Mouse (Mus musculus) limb, embryonic 10.5 days (tissue): ENCODE measurements around the gene Exph5. TPM values are rescaled to one million over a fixed set of nuclear protein-coding genes. Genes with fewer than 3 reads are reported as not detected.

Source experiments
- DNase-seq: peaks from one replicate; pipeline ENCODE4 v3.0.0-alpha.2; 2017; ENCODE audit warnings: low spot score
- H3K27ac ChIP-seq: fragments of 300-500 bp; sonication (generic); 2 replicates; pipeline ENCODE4 v1.5.1; 2016; ENCODE audit warnings: mild to moderate bottlenecking
- H3K27me3 ChIP-seq: fragments of 300-500 bp; sonication (generic); 2 replicates; pipeline ENCODE4 v1.6.1; 2016; ENCODE audit warnings: low read depth, mild to moderate bottlenecking; ENCODE audit not compliant: poor library complexity, severe bottlenecking
- H3K36me3 ChIP-seq: fragments of 300-500 bp; sonication (generic); 2 replicates; pipeline ENCODE4 v1.6.1; 2016; ENCODE audit warnings: mild to moderate bottlenecking, moderate library complexity
- H3K4me1 ChIP-seq: fragments of 300-500 bp; sonication (generic); 2 replicates; pipeline ENCODE4 v1.6.1; 2016
- H3K4me3 ChIP-seq: fragments of 300-500 bp; sonication (generic); 2 replicates; pipeline ENCODE4 v1.5.1; 2016; ENCODE audit warnings: mild to moderate bottlenecking, moderate library complexity
- H3K9me3 ChIP-seq: fragments of 300-500 bp; sonication (generic); replicated peaks from 2 replicates; pipeline ENCODE4 v1.6.1; 2016; ENCODE audit warnings: mild to moderate bottlenecking
- WGBS: fragments of 180-500 bp; shearing (Covaris S2); methylation state at CpG from one replicate; pipeline ENCODE4 v1.1.7; 2016; 5-methylcytosine and 5-hydroxymethylcytosine counted together
- polyA plus RNA-seq: library from polyadenylated mRNA; unstranded; fragments of >200 nt; fragmentation: Nextera tagmentation; extraction: Ambion mirVana; gene quantifications from 2 replicates; pipeline ENCODE4 v1.2.1, GENCODE M21; 2016

Exph5 gene
- polyA plus RNA-seq, 1 experiment from 2014 or later: 1.2 TPM

GRCm38 (mm10) chr9:53276381-53276780 is 25.1 kb upstream of the Exph5 start:
- Histone ChIP-seq H3K27ac (no peak overlapping the region), H3K27me3 (no peaks in the 10 kb centered on the region), H3K4me1 (peaks cover 7% of the 10 kb centered on the region; the same call in 1 of the 2 replicates), H3K4me3 (no peak overlapping the region), H3K9me3 (no peaks in the 10 kb centered on the region), H3K36me3 (no peaks in the 10 kb centered on the region)
- WGBS: 82% methylated on average over 1 of the region's 1 CpGs
- no peak for DNase-seq

- no peak for DNase-seq
- WGBS: 95% methylated on average over 2 of the region's 2 CpGs
- no peaks in the 10 kb centered on the region for H3K27me3 ChIP-seq
- no peaks in the 10 kb centered on the region for H3K36me3 ChIP-seq
- no peaks in the 10 kb centered on the region for H3K4me1 ChIP-seq
- no peak overlapping the region for H3K4me3 ChIP-seq
- H3K9me3 ChIP-seq: no peaks in the 10 kb centered on the region
- H3K27ac ChIP-seq: no peak overlapping the region
These were observed 22.5 kb upstream of the Exph5 start for GRCm38 (mm10) chr9:53278997-53279396.

DNA sequence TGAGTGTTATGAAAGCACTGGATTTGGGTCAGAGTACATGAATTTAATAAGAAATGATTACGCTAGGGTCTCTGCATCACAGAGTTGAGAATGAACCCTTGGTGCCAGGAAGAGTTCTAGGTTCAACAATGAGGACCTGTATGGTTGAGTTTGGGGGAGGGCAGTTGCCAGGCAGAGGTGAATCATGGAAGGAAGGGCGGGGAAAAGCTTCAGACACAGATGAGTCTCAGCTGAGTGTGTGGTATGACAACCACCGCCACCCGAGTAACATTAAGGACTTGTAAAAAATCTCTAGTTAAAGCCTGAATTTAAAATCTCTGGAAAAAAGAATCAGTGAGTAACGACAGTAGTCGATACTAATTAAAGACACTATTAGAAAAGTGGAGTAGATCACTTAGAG is 14.7 kb upstream of the Exph5 start:
- H3K27ac ChIP-seq: no peak overlapping the region

GRCm38 (mm10) chr9:53290006-53290405 is 11.5 kb upstream of the Exph5 start:
- no peak for DNase-seq
- no peaks in the 10 kb centered on the region for H3K27me3 ChIP-seq
- H3K9me3 ChIP-seq: no peaks in the 10 kb centered on the region
- no peak overlapping the region for H3K27ac ChIP-seq
- no peak overlapping the region for H3K4me3 ChIP-seq
- H3K36me3 ChIP-seq: no peaks in the 10 kb centered on the region
- no peaks in the 10 kb centered on the region for H3K4me1 ChIP-seq
- WGBS: 84% methylated on average over 3 of the region's 3 CpGs

More for the DNA sequence above, 14.7 kb upstream of the Exph5 start:
- Histone ChIP-seq H3K4me1 (no peaks in the 10 kb centered on the region), H3K4me3 (no peak overlapping the region), H3K9me3 (no peaks in the 10 kb centered on the region), H3K27me3 (no peaks in the 10 kb centered on the region), H3K36me3 (no peaks in the 10 kb centered on the region)
- DNase-seq: no peak
- 84% methylated on average over 6 of the region's 6 CpGs for WGBS

GRCm38 (mm10) chr9:53292833-53293232 is 8.6 kb upstream of the Exph5 start:
- Histone ChIP-seq H3K27ac (no peak overlapping the region), H3K4me1 (no peaks in the 10 kb centered on the region), H3K27me3 (no peaks in the 10 kb centered on the region), H3K4me3 (no peak overlapping the region), H3K9me3 (no peaks in the 10 kb centered on the region), H3K36me3 (no peaks in the 10 kb centered on the region)
- no peak for DNase-seq

GRCm38 (mm10) chr9:53301801-53302311 is 386 bp downstream of the Exph5 start:
- DNase-seq: peak; percentile 38
- H3K27ac ChIP-seq: no peak overlapping the region
- H3K27me3 ChIP-seq: peaks cover 29% of the 10 kb centered on the region
- peaks cover 11% of the 10 kb centered on the region for H3K4me1 ChIP-seq
- no peaks in the 10 kb centered on the region for H3K9me3 ChIP-seq
- peak overlapping the region; percentile 47 for H3K4me3 ChIP-seq
- no peaks in the 10 kb centered on the region for H3K36me3 ChIP-seq
- WGBS: 3% methylated on average over 19 of the region's 19 CpGs

DNA sequence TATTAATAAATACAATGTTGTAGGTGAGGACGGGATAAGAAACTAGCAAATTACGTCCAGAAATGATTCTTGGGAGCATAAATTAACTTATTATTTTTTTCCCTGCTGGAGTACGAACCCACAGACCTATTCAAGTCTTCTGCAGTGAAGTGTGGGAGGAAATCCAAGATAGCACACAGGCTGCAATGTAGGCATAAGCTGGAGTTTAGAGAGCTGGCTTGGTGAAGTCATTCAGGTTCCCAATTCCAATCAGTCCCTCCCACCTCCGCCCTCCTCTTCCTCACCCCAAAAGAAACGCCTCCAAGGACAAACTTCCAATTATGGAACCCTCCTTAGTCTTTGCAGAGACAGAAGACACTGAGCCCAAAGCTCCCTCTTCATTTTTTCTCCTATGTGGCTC is 945 bp downstream of the Exph5 start:
- H3K27me3 ChIP-seq: peaks cover 29% of the 10 kb centered on the region
- WGBS: 55% methylated on average over 5 of the region's 5 CpGs
- peaks cover 11% of the 10 kb centered on the region for H3K4me1 ChIP-seq
- H3K9me3 ChIP-seq: no peaks in the 10 kb centered on the region
- DNase-seq: no peak
- H3K36me3 ChIP-seq: no peaks in the 10 kb centered on the region
- no peak overlapping the region for H3K27ac ChIP-seq
- peak overlapping the region; percentile 47 for H3K4me3 ChIP-seq

DNA sequence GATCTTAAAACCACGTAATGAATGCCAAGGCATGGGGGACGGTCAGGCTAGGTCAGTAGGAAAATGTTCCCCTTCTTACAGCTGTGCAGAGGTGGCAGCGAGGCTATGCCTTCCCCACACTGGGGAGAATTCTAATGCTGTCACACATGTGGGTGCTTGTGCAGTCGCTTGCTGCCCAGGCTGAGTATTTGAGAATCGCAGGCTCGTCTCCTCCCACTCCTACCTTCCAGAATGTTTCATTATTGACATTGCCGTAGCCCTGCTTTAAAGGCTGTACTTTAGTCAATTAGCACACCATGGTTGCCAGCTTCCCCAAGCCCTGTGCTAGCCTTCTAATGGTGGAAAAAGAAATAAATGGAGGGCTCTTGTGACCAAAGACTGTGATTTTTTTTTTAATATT is 6.4 kb downstream of the Exph5 start:
- H3K36me3 ChIP-seq: no peaks in the 10 kb centered on the region
- H3K9me3 ChIP-seq: no peaks in the 10 kb centered on the region
- H3K4me3 ChIP-seq: no peak overlapping the region
- 80% methylated on average over 7 of the region's 7 CpGs for WGBS
- H3K4me1 ChIP-seq: no peaks in the 10 kb centered on the region
- H3K27me3 ChIP-seq: peaks cover 9% of the 10 kb centered on the region
- DNase-seq: no peak
- H3K27ac ChIP-seq: no peak overlapping the region

GRCm38 (mm10) chr9:53312981-53313380 is 11.5 kb downstream of the Exph5 start:
- DNase-seq: no peak
- H3K27me3 ChIP-seq: no peaks in the 10 kb centered on the region
- H3K9me3 ChIP-seq: no peaks in the 10 kb centered on the region
- H3K4me1 ChIP-seq: no peaks in the 10 kb centered on the region
- 97% methylated on average over 1 of the region's 1 CpGs for WGBS
- H3K36me3 ChIP-seq: no peaks in the 10 kb centered on the region
- H3K4me3 ChIP-seq: no peak overlapping the region
- no peak overlapping the region for H3K27ac ChIP-seq

- H3K9me3 ChIP-seq: no peaks in the 10 kb centered on the region; the same call in 1 of the 2 replicates
- H3K36me3 ChIP-seq: no peaks in the 10 kb centered on the region
- H3K27me3 ChIP-seq: no peaks in the 10 kb centered on the region
- DNase-seq: no peak
- H3K4me3 ChIP-seq: no peak overlapping the region
- 66% methylated on average over 10 of the region's 10 CpGs for WGBS
- H3K27ac ChIP-seq: no peak overlapping the region
- H3K4me1 ChIP-seq: no peaks in the 10 kb centered on the region
These were observed 19.6 kb downstream of the Exph5 start for GRCm38 (mm10) chr9:53320894-53321650.

DNA sequence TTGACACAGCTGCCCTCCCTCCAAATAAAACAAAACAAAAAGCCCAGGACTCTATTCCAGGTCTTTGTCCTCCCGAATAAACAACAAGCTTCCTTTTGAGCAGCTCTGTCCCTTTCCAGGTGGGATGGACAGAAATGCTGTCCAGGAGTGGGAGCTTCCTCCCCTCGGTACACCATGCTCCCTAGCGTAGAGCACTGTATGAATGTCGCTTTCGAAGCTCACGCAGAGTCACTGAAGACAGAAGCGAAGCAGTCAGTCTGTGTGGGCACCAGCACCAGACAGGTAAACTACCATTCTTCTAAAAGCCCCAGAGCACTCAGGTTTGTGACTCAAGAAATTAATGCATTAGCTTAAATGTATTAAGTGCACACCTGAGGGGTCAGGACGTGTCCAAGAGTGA is 20.2 kb downstream of the Exph5 start:
- no peak overlapping the region for H3K27ac ChIP-seq
- no peaks in the 10 kb centered on the region for H3K36me3 ChIP-seq
- no peak overlapping the region for H3K4me3 ChIP-seq
- H3K9me3 ChIP-seq: no peaks in the 10 kb centered on the region; the same call in 1 of the 2 replicates
- H3K4me1 ChIP-seq: no peaks in the 10 kb centered on the region
- no peaks in the 10 kb centered on the region for H3K27me3 ChIP-seq
- no peak for DNase-seq
- 88% methylated on average over 8 of the region's 8 CpGs for WGBS

DNA sequence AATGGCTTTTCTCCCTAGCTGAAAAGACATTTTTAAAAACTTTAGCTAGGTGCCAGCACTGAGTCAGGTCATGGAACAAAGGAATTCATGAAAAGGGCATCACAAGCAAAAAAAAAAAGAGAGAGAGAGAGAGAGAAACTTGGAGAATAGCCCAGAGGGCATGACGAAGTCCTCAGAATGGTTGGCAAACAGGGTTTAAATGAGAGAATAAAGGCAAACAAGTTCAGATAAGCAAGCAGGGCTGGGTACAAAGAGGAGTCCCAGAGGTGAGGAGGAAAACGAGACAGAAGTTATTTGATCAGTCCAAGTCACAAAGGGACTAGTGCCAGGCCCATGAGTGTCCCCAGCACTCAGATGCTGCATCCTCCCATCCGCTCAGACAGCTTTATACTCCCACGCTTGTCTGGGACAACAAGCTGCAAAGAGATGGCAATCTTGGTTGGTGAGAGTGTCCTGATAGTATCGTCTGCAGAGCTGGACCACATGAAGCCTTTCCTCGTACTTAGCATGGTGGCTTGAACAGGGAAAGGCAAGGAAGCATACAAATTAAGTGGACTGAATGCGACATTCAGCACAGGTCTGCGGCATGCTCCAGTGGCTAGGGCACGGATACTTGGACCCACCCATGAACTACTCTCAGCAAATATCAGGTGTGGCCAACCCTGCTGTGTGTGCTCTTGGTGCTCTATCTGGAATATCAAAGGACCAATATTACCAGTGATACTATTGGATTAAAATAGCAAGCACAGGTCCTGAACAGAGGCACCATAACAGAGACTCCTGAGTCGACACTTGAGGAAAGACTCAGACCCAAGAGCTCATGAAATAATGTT is 22.2 kb downstream of the Exph5 start:
- no peak for DNase-seq
- WGBS: 87% methylated on average over 10 of the region's 10 CpGs
- no peak overlapping the region for H3K4me3 ChIP-seq
- no peaks in the 10 kb centered on the region for H3K36me3 ChIP-seq
- no peaks in the 10 kb centered on the region for H3K4me1 ChIP-seq
- H3K27me3 ChIP-seq: no peaks in the 10 kb centered on the region
- H3K9me3 ChIP-seq: no peaks in the 10 kb centered on the region; the same call in 1 of the 2 replicates
- H3K27ac ChIP-seq: no peak overlapping the region
